Mouse (Mus musculus): ENCODE results near the gene Ttc28.

Ttc28 gene

GRCm38 (mm10) chr5:111006272-111007135, 126.9 kb downstream of the Ttc28 start:
- no peak for DNase-seq (ENCODE audit: extremely low spot score, low spot score)

DNA sequence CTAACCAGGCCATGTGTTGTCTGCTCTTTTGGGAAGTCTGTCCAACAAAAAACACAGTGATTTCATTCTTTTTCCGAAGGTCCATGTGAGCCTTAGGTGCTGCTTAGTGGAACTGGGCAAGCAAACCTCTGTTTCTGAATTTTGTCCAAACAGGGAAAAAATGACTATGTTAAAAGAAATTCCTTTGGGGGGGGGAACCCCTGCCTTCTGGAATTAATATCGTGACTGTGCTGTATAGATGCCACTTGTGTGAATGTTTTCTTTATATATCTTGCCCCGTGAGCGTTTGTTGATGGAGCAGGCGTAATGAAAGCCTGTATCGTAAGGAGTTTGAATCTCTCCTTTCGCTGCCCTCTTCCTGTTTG, 127.5 kb downstream of the Ttc28 start:
- DNase-seq (ENCODE audit: extremely low spot score, low spot score): no peak

DNA sequence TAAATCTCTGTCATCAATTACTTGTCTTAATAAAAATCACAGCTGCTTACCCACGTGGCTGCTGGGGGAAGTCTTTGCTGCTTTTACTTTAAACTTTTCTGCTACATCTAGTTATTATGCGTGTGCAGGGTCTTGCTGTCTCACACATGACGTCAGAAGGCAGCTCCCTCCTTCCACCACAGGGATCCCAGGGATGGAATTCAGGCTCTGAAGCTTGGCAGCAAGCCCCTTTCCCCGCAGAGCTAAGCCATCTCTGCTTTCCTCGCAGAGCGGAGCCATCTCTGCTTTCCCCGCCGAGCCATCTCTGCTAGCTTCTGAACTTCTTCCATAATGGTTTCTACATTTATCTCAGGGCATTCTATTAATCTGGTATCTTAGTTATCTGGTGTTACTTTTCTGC, 128.3 kb downstream of the Ttc28 start:
- no peak for DNase-seq (ENCODE audit: extremely low spot score, low spot score)

DNA sequence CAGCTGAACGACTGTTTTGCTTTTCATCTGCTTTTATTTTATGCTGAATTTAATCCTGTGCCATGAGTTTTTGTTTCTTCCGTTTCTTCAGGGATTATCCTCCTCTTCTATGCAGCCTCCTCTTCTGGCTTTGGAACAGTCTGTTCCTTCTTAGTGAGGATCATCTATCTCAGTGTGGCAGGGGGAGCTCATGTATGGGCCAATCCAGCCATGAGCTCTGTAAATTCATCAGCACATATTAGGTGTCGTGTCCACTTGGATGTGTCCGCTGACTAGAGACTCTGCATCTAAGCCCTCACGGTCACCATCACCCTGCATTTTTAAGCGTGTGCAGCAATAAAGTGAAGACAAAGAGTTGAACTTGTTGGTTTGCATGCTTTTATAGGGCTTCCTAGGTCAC, 128.8 kb downstream of the Ttc28 start:
- no peak for DNase-seq (ENCODE audit: extremely low spot score, low spot score)

DNA sequence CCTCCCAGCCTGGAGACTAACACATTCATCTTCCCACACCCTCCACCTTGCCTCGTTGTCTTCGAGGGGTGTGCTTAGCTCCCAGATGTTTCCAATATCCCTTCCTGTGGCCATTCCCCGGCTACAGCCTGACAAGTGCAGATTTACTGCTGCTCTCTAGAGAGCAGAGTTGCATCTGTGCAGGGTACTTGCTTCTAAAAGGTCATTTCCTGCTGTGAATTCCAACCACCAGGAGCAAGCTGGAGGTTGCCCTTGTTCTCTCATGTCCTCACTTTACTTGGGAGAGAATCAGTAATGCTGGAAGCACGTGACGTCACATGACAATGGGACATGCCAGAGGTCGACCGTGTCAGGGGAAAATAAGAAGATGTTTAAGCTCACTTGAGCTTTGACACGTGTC, 131.7 kb downstream of the Ttc28 start:
- DNase-seq (ENCODE audit: extremely low spot score, low spot score): peak; percentile 70

DNA sequence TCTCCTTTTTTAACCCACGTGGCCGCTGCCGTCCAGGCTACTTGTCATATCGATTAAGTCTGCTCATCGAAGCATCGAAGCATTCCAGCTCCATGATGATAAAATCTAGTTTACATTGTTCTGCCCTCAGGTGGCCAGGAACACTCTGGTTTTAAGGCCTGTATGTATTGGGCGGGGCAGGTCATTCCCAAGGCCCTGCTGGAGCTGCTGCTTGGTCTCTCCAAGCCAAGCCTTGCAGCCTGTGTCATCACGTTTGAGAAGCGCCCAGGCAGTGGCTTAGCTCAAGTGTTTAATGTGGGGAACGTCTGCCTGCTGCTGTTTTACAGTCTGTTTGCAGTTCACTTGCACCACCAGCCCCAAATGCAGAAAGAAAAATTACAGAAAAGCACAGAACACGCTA, 132.5 kb downstream of the Ttc28 start:
- no peak for DNase-seq (ENCODE audit: extremely low spot score, low spot score)

GRCm38 (mm10) chr5:111012587-111012986, 133.0 kb downstream of the Ttc28 start:
- no peak for DNase-seq (ENCODE audit: extremely low spot score, low spot score)

DNA sequence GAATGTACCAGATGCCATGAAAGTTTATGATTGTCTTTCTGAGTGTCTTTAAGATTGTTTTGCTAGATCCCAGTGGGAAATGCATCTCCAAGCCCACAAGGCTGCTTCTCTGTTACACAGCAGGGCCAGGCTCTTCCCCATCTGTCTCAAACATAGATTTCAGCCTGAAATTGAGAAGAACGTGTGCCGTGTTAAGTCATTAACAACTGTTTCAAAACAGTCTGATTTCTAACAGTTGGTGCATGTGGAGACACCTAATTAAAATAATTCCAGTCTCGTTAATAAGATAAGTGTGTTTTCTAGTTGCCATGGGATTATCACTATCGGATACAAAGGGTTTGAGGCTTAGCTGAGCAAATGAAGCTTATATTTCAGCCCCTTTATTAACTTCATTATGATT, 135.4 kb downstream of the Ttc28 start:
- no peak for DNase-seq (ENCODE audit: extremely low spot score, low spot score)

- DNase-seq (ENCODE audit: extremely low spot score, low spot score): no peak
Observed at GRCm38 (mm10) chr5:111017319-111017718, 137.7 kb downstream of the Ttc28 start.

DNA sequence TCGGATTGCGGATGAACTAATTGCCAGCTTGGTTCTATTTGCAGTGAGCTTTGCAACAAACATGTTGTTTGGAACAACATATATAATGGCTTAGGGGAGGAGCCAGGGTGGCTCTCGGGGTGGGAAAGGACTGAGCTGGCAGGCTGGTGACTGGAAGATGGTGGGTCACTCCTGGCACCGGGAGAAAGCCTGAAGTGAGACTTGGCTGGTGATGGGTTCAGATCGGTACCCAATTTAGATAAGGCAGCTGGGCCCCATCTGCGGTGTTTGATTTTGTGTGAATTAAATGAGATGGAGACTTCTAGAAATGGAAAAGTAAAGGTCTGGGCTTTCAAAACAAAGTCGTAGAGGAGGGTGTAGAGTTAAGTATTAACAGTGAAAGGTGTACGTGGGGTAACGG, 142.7 kb downstream of the Ttc28 start:
- no peak for DNase-seq (ENCODE audit: extremely low spot score, low spot score)

DNA sequence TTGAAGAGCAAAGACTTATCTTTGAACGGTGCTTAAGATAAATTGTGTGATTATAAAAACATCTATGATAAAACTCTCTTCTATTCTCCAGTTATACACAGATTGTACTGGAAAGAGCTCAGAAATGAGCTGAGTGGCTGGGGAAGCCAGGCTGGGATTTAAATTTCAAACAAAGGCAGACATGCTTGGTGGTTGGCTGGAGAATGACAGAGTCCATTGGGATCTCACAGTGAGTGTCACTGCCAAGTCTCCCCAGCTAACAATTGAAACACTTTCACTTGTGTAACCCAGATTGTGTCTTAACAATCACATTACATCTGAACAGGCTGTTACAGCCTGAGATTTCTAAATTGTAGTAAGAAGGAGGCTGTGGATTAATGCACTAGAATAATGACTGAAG, 143.3 kb downstream of the Ttc28 start:
- no peak for DNase-seq (ENCODE audit: extremely low spot score, low spot score)

GRCm38 (mm10) chr5:111024621-111025020, 145.0 kb downstream of the Ttc28 start:
- no peak for DNase-seq (ENCODE audit: extremely low spot score, low spot score)

DNA sequence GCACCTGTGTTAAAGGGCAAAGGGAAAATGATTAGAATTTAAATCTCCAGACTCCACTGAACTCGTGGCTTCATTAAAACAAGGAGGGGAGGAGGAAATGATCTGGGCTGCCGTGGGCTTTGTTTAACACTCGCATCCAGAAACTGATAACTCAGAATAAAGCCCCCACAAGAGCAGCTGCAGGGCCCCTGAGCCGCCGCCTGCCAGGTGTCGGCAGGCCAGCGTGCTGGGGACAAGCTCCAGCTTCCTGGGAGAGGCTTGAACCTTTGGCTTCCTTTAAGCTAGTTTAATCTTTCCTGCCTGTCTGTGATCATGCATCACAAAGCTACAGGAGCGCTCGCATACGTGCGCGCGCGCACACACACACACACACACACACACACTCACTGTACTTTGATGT, 145.9 kb downstream of the Ttc28 start:
- no peak for DNase-seq (ENCODE audit: extremely low spot score, low spot score)

DNA sequence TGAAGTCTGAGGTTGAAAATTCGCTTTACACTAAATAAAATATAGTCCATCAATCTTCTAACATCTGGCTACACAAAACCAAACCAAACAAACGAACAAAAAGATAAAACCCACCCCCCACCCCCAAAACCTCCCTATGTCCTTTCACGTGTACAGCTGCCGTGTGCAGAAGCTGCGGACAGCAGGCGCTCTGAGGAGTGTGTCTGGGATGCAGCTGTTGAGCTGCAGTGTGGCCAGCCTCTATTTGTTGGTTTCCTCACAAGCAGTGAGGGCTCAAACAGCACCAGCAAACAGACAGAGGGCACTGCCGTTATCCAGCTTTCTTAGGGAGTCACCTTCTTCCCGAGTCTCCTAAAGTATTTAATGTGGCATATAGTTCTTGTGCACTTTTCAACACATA, 146.6 kb downstream of the Ttc28 start:
- no peak for DNase-seq (ENCODE audit: extremely low spot score, low spot score)

DNA sequence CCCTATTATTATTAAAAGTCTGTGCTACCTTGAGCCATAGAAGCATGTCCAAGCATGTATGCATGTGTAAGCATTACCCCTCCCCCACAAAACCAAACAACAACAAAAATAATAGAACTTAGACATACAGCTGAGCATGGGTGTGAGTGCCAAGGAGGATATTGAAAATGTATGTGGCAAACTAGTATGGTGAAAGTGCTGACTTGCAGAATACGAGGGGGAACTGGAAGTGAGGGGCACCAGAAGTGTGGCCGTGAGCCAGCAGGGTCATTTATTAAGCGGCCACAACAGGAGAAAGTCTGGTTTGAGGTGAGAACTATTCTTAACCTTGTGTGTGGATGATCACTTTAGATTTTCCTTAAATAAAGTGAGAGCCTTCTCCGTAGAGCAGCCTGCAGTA, 148.7 kb downstream of the Ttc28 start:
- DNase-seq (ENCODE audit: extremely low spot score, low spot score): no peak

GRCm38 (mm10) chr5:111028952-111029351, 149.3 kb downstream of the Ttc28 start:
- no peak for DNase-seq (ENCODE audit: extremely low spot score, low spot score)

GRCm38 (mm10) chr5:111032687-111033295, 153.2 kb downstream of the Ttc28 start:
- no peak for DNase-seq (ENCODE audit: extremely low spot score, low spot score)

DNA sequence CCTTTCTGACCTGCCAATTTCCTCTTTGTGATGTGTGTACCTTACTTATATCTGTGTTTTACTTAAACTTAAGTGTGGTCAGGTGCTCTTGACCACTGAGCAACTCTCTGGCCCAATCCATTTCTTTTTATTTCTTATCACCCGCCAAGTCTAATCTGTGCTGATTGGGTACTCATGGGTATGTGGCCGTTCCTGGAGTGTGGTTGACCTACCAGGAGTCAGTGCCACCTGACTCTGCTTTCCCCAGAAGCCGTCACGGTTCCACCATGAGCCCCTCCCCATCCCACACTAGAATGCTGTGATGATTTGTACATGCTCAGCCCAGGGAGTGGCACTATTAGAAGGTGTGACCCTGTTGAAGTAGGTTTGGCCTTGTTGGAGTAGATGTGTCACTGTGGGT, 153.9 kb downstream of the Ttc28 start:
- no peak for DNase-seq (ENCODE audit: extremely low spot score, low spot score)

DNA sequence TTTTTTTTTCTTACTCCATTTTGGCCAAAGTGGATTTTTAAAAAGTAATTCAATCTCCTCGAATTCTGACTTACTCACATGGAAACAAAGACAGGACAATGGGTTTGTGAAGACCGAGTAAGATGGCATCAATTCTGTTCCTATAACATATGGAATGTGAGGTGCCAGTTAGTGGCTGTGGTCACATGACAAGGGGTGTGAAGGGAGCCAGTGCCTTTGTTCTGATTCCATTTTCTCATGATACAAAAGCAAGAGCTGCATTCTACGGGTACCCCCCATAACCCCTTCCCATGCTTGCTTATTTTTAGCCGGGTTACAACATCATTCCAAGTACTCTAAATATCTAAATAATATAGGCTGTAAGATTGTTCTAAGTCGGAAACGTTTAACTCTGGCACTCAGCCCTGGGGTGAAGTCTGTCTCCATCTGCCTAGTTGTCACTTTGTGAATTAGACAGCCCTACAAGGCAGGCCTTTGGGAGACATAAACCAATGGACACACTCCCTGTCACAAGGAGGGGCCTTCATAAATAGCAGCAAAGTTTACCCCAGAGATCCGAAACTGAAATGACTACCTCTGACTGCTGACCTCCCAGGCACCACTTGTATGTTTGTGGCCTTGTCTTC, 157.6 kb downstream of the Ttc28 start:
- no peak for DNase-seq (ENCODE audit: extremely low spot score, low spot score)

DNA sequence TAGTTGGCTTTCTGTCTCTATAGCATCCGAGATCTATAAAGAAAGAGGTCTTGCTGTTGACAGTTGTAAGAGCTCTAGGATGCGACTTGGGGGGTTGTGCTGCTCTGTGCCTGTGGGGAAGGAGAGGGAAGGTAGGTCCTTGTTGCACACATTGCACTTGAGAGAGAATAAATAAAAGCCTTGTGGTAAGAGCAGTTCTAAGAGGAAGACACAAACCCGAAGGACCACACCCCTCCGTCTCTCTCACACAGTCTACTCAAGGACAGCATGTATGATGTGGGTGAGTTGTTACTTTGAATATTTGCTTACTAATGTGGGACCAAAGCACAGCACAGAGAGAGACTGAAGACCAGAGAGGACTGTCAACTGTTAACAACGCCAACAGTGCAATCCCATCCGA, 160.2 kb downstream of the Ttc28 start:
- DNase-seq (ENCODE audit: extremely low spot score, low spot score): no peak

- no peak for DNase-seq (ENCODE audit: extremely low spot score, low spot score)
Observed at GRCm38 (mm10) chr5:111041952-111042351, 162.3 kb downstream of the Ttc28 start.

DNA sequence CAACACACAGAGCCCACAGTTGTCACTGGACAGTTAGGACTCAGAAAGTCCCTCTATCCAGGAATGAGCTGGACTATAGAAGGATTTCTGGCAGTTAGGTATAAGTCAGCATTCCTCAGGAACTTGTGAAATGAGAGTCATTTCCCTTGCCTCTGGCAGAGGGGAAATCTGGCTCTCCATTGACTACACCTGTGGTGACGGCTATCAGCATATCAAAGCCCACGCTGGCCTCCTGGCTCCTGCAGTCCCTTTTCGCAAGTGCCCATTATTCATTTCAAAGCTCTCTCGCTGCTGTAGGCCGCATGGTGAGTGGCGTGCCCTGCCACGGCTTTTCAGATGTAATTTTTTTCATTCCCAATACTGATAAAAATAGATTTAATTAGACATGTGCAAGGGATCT, 164.6 kb downstream of the Ttc28 start:
- no peak for DNase-seq (ENCODE audit: extremely low spot score, low spot score)

DNA sequence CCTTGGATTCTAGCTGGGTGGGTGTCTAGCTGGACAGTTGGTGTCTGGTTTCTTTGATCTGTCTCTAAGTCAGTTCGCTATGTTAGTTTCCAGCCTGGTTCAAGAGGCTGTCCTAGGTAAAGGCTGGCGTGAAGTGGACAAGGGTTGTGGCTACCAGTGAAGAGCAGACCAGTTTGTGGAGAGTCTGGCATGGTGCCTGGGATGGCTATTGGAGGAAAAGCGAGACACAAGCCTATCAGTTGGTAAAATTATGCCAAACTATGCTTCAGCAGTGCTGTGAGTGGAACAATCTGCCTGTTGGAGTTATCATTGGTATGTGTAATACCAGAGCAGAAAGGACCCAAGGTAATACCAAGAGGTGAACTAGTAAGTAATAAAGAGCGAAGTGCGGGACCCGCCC, 166.8 kb downstream of the Ttc28 start:
- no peak for DNase-seq (ENCODE audit: extremely low spot score, low spot score)

All from neural tube, embryonic 10.5 days (tissue).